9 mouse cellular contexts compared by ENCODE assay signal in genomic region chr7:121730225-121730624, GRCm38 (mm10). TPM values are rescaled to one million over a fixed set of nuclear protein-coding genes. Genes with fewer than 3 reads are reported as not detected.
DNase-seq lines count a peak whose midpoint lies in the region; ATAC-seq and TF ChIP-seq lines count a peak whose summit lies in the region.
"Had no signal": no experiment of that assay in that cellular context is flagged by ENCODE, and none has a peak within 500 bp of the region (broad histone marks: within the 10 kb centered on the region; RNA-seq: fewer than 3 reads in every experiment).

No protein-coding gene starts in this region.

- H3K27me3 ChIP-seq in forebrain, postnatal 0 days (ENCODE audit: insufficient read depth, low read length) = peaks cover 14% of the 10 kb centered on the region; the same call in 1 of the 2 replicates
- H3K27me3 ChIP-seq in forebrain, embryonic 16.5 days (replicated peaks; ENCODE audit: control insufficient read depth, insufficient read depth, low read length) = peaks cover 19% of the 10 kb centered on the region

- no peak overlapping the region for H3K27ac ChIP-seq in forebrain, postnatal 0 days (ENCODE audit: low read depth, low read length)
- no peak overlapping the region for H3K27ac ChIP-seq in forebrain, embryonic 16.5 days (ENCODE audit: low read length)

- no peak for ATAC-seq in forebrain, postnatal 0 days
- no peak for ATAC-seq in forebrain, embryonic 16.5 days
- ATAC-seq in megakaryocyte-erythroid progenitor cell, adult 5-6 weeks (replicated peaks; ENCODE audit: low FRiP score, low TSS enrichment, poor library complexity, severe bottlenecking) = 0 out of 2 replicates have a peak, but pooled peaks have one; percentile 49

- no peaks in the 10 kb centered on the region for H3K36me3 ChIP-seq in forebrain, postnatal 0 days (ENCODE audit: insufficient read depth)
- H3K36me3 ChIP-seq in forebrain, embryonic 16.5 days (ENCODE audit: control insufficient read depth, insufficient read depth) = no peaks in the 10 kb centered on the region

- WGBS in forebrain, postnatal 0 days = 26% methylated on average over 5 of the region's 5 CpGs
- 22% methylated on average over 5 of the region's 5 CpGs for WGBS in forebrain, embryonic 16.5 days

- H3K4me3 ChIP-seq in forebrain, postnatal 0 days (ENCODE audit: low read depth, low read length) = no peak overlapping the region
- no peak overlapping the region for H3K4me3 ChIP-seq in forebrain, embryonic 16.5 days (replicated peaks; ENCODE audit: low read length)

- H3K4me1 ChIP-seq in forebrain, postnatal 0 days (ENCODE audit: insufficient read depth) = no peaks in the 10 kb centered on the region
- H3K4me1 ChIP-seq in forebrain, embryonic 16.5 days (replicated peaks; ENCODE audit: control insufficient read depth, insufficient read depth, low read length) = peaks cover 10% of the 10 kb centered on the region

- 0 out of 2 replicates have a peak, but pooled peaks have one; percentile 7 for TF ChIP-seq CTCF in forebrain, postnatal 0 days (IDR thresholded peaks at IDR 0.05; ENCODE audit: low read depth)

- no peak for DNase-seq in forebrain, postnatal 0 days
- peak; percentile 13 for DNase-seq in ovary, postnatal 10 days (ENCODE audit: low spot score)
- DNase-seq in ovary, adult 18-20 months (ENCODE audit: low spot score) = no peak
- peak; percentile 83 for DNase-seq in forelimb bud, embryonic 11.5 days (ENCODE audit: low read depth, low spot score)
- no peak for DNase-seq in frontal cortex, postnatal 14 days (ENCODE audit: low spot score in 2 of 2)
- no peak for DNase-seq in cerebellum, postnatal 25 days

- H3K9ac ChIP-seq in forebrain, postnatal 0 days = no peak overlapping the region
- no peak overlapping the region for H3K9ac ChIP-seq in forebrain, embryonic 16.5 days (replicated peaks; ENCODE audit: low read depth, low read length)

- H3K9me3 ChIP-seq in forebrain, postnatal 0 days (ENCODE audit: low read length) = no peaks in the 10 kb centered on the region
- no peaks in the 10 kb centered on the region for H3K9me3 ChIP-seq in forebrain, embryonic 16.5 days (ENCODE audit: control insufficient read depth, low read length)

- no peak overlapping the region for H3K4me2 ChIP-seq in forebrain, postnatal 0 days (ENCODE audit: low read depth)
- no peak overlapping the region for H3K4me2 ChIP-seq in forebrain, embryonic 16.5 days (ENCODE audit: low read length)

RNA-seq across cellular contexts. Expression of gene Scnn1g, which starts 4.1 kb away (rescaled TPM):
- 0.10 TPM in 1 of 2 replicates, not detected in the other for total RNA-seq in forebrain, postnatal 0 days (2014; rRNA removed)
- 0.05 TPM in 1 of 2 replicates, not detected in the other for polyA plus RNA-seq in forebrain, postnatal 0 days (2015; fragmentation: Nextera tagmentation; extraction: Ambion mirVana)
- polyA plus RNA-seq in forebrain, embryonic 16.5 days (2015; fragmentation: Nextera tagmentation; extraction: Ambion mirVana) = 0.07 TPM in 1 of 2 replicates, not detected in the other
- not detected in 2 replicates for total RNA-seq in megakaryocyte-erythroid progenitor cell, adult 5-6 weeks (2014; fragmentation: Nextera tagmentation)
- total RNA-seq in megakaryocyte-erythroid progenitor cell, adult 5-6 weeks (2017) = not detected in 2 replicates
- total RNA-seq: gastrocnemius, postnatal 4 days had no signal

RNA-seq across cellular contexts. Expression of gene Usp31, which starts 23.2 kb away (rescaled TPM):
- total RNA-seq in forebrain, postnatal 0 days (2014; rRNA removed) = 23.3 and 29.5 TPM in 2 replicates
- 1.9 and 2.4 TPM in 2 replicates for polyA plus RNA-seq in forebrain, postnatal 0 days (2015; fragmentation: Nextera tagmentation; extraction: Ambion mirVana)
- polyA plus RNA-seq in forebrain, embryonic 16.5 days (2015; fragmentation: Nextera tagmentation; extraction: Ambion mirVana) = 4.0 TPM in 2 replicates
- 17.6 and 19.4 TPM in 2 replicates for total RNA-seq in megakaryocyte-erythroid progenitor cell, adult 5-6 weeks (2014; fragmentation: Nextera tagmentation)
- 9.8 and 11.8 TPM in 2 replicates for total RNA-seq in megakaryocyte-erythroid progenitor cell, adult 5-6 weeks (2017)

Comparison
In these comparisons a context has a peak if more than half of its experiments do, and no peak if none do; other contexts are left out.
1. DNase-seq: peak in ovary, postnatal 10 days (single experiment) and forelimb bud, embryonic 11.5 days (single experiment); none in forebrain, postnatal 0 days (single experiment), ovary, adult 18-20 months (single experiment), frontal cortex, postnatal 14 days (0 of 2) and cerebellum, postnatal 25 days (0 of 2).